Comparison of ENCODE assay signal across 16 mouse cellular contexts in genomic region chr6:142703441-142703930, GRCm38 (mm10). TPM values are rescaled to one million over a fixed set of nuclear protein-coding genes. Genes with fewer than 3 reads are reported as not detected.
DNase-seq lines count a peak whose midpoint lies in the region; TF ChIP-seq lines count a peak whose summit lies in the region.
"Had no signal": no experiment of that assay in that cellular context is flagged by ENCODE, and none has a peak within 500 bp of the region (broad histone marks: within the 10 kb centered on the region; RNA-seq: fewer than 3 reads in every experiment).

No protein-coding gene starts in this region.

- peaks cover 2% of the 10 kb centered on the region; the same call in 1 of the 2 replicates for H3K36me3 ChIP-seq in heart, adult 2 months (ENCODE audit: control insufficient read depth, insufficient read depth, low read length)
- H3K36me3 ChIP-seq: embryonic facial prominence, embryonic 15.5 days; forebrain, embryonic 10.5 days; hindbrain, embryonic 13.5 days; kidney, embryonic 15.5 days had no signal

- no peak overlapping the region for H3K4me3 ChIP-seq in heart, adult 2 months
- no peak overlapping the region for H3K4me3 ChIP-seq in brown adipose tissue, adult 24 weeks (ENCODE audit: insufficient read depth, low read depth, low read length)
- H3K4me3 ChIP-seq: embryonic facial prominence, embryonic 15.5 days; hindbrain, embryonic 13.5 days; kidney, embryonic 15.5 days had no signal

- TF ChIP-seq POLR2A in heart, adult 2 months (IDR thresholded peaks at IDR 0.05; ENCODE audit: insufficient read depth, low read depth, low read length), result no peak

- H3K27ac ChIP-seq in heart, adult 2 months, result no peak overlapping the region; the same call in none of the 2 replicates
- H3K27ac ChIP-seq in brown adipose tissue, adult 24 weeks (replicated peaks; ENCODE audit: low read depth, low read length), result 0 out of 2 replicates have a peak overlapping the region, but pooled peaks have one; percentile 12
- H3K27ac ChIP-seq: embryonic facial prominence, embryonic 15.5 days; forebrain, embryonic 10.5 days; hindbrain, embryonic 13.5 days; macrophage had no signal

- TF ChIP-seq CTCF in heart, adult 2 months (IDR thresholded peaks at IDR 0.05), result no peak

- no peak overlapping the region for H3K9ac ChIP-seq in heart, adult 2 months (ENCODE audit: low read depth, low read length)
- H3K9ac ChIP-seq: embryonic facial prominence, embryonic 15.5 days; hindbrain, embryonic 13.5 days; kidney, embryonic 15.5 days; liver, postnatal 0 days had no signal

- H3K27me3 ChIP-seq in heart, adult 2 months (ENCODE audit: control insufficient read depth, insufficient read depth, low read length), result no peaks in the 10 kb centered on the region
- H3K27me3 ChIP-seq: embryonic facial prominence, embryonic 15.5 days; kidney, embryonic 15.5 days had no signal

- intact Hi-C loops in heart, adult 2 months (cut with DNase I), result loop anchor here (5.0 kb wide), 1 partner anchor 36 kb away; no protein-coding TSS in a partner anchor
- intact Hi-C loops in left cerebral cortex, postnatal 4 days (cut with DNase I), result no loop called here

- TF ChIP-seq EP300 in heart, adult 2 months (IDR thresholded peaks at IDR 0.05; ENCODE audit: insufficient read depth, low read depth, low read length), result no peak

- peaks cover 3% of the 10 kb centered on the region for H3K4me1 ChIP-seq in heart, adult 2 months (ENCODE audit: control insufficient read depth, insufficient read depth, low read length)
- H3K4me1 ChIP-seq in brown adipose tissue, adult 24 weeks (ENCODE audit: control insufficient read depth, insufficient read depth, insufficient read length, low read length), result peaks cover 8% of the 10 kb centered on the region

- DNase-seq in heart, adult 11 months, result peak; percentile 92
- DNase-seq in heart, adult 2 months, result no peak
- peak; percentile 45 for DNase-seq in left cerebral cortex, postnatal 4 days
- no peak for DNase-seq in left cerebral cortex, adult 8-10 months (ENCODE audit: low spot score in 2 of 2)
- DNase-seq in adrenal gland, postnatal 14 days, result peak; percentile 63
- no peak for DNase-seq in kidney, adult 11 months
- DNase-seq: cerebellum, adult 9-10 months; embryo, embryonic 11 days; liver; liver, postnatal 0 days had no signal

- WGBS in heart, adult 2 months, result 62% methylated on average over 11 of the region's 11 CpGs

- H3K79me2 ChIP-seq in heart, adult 2 months (replicated peaks; ENCODE audit: control insufficient read depth, insufficient read depth, low read length), result no peaks in the 10 kb centered on the region

RNA-seq across cellular contexts. Expression of gene Abcc9, which starts 1.4 kb away (rescaled TPM):
- 100 to 1,000 TPM; 227 to 235 TPM for total RNA-seq in heart, adult 2 months (2021)
- polyA plus RNA-seq in heart, adult 2 months (2012; rRNA removed), result 57.8 and 100 TPM in 2 replicates
- 1 to 10 TPM; 7.3 to 8.5 TPM for total RNA-seq in left cerebral cortex, postnatal 4 days (2021)
- 1 to 10 TPM; 4.3 to 4.7 (median 4.4) TPM for total RNA-seq in left cerebral cortex, adult 8-10 months (2022)
- total RNA-seq in adrenal gland, postnatal 14 days (2021), result 32.9 and 35.9 TPM in 2 replicates
- polyA plus RNA-seq in brown adipose tissue, adult 24 weeks (2012; ENCODE audit: insufficient read depth, insufficient read length, missing spikeins), result 9.4 and 12.2 TPM in 2 replicates
- polyA plus RNA-seq: macrophage had no signal

RNA-seq across cellular contexts. Expression of gene Cmas, which starts 53.0 kb away (rescaled TPM):
- 10 to 100 TPM; 35.0 to 35.9 TPM for total RNA-seq in heart, adult 2 months (2021)
- polyA plus RNA-seq in heart, adult 2 months (2012; rRNA removed), result 11.7 and 18.5 TPM in 2 replicates
- 100 to 1,000 TPM; 135 to 148 TPM for total RNA-seq in left cerebral cortex, postnatal 4 days (2021)
- total RNA-seq in left cerebral cortex, adult 8-10 months (2022), result 100 to 1,000 TPM; 104 to 115 (median 109) TPM
- 31.3 and 35.6 TPM in 2 replicates for total RNA-seq in adrenal gland, postnatal 14 days (2021)
- 11.1 and 17.7 TPM in 2 replicates for polyA plus RNA-seq in brown adipose tissue, adult 24 weeks (2012; ENCODE audit: insufficient read depth, insufficient read length, missing spikeins)

Comparison
In these comparisons a context has a peak if more than half of its experiments do, and no peak if none do; other contexts are left out.
1. DNase-seq: peak in heart, adult 11 months (single experiment), left cerebral cortex, postnatal 4 days (single experiment) and adrenal gland, postnatal 14 days (single experiment); none in heart, adult 2 months (0 of 2), left cerebral cortex, adult 8-10 months (0 of 2) and kidney, adult 11 months (single experiment).